Mouse (Mus musculus): ENCODE results near the gene 1700009N14Rik.

Gene 1700009N14Rik

DNA sequence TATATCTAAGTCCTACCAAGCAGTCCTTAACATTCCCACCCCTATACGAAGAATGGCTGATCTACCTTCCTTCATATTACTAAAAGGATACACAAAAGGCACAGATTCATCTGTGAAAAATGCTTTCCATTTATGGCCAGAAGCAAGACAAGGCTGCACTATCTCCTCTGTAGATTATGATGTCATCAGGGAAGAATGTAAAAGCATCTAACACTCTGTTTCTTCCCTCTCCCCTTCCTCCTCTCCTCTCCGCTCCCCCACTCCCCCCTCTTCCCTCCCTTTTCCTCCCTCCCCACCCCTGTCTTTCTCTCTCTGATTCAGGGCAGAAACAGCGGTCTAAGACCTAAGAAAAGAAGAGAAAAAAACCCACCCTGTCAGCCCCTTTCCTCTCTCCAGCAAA, at the start of gene 1700009N14Rik:
TSS of gene 1700009N14Rik (plus strand) at position 227 of the 400 bp plus-strand sequence.
- no peak for DNase-seq

DNA sequence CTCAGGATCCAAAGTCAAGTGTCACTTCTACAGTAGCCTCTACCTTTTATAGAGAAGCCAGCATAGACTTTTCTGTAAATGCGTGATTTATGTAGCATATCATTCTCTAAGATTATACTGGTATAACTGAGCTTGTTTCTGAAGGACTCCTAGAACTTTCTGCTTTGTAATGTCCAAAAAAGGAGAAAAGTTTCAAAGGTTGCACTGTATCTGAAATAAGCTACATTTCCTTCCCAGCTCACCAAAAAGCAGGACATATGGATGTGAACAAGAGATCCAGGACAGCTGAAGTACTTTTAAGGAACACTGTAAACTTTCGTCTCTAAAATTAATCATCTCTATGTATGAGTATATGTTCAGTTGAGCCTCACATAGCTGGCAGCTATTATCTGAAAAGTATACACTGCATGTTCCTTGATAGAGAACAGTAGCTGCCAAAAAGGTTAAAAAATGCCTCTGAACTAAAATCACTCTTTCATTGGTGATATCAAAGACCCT, 12.2 kb upstream of the 1700009N14Rik start:
- no peak for DNase-seq

DNA sequence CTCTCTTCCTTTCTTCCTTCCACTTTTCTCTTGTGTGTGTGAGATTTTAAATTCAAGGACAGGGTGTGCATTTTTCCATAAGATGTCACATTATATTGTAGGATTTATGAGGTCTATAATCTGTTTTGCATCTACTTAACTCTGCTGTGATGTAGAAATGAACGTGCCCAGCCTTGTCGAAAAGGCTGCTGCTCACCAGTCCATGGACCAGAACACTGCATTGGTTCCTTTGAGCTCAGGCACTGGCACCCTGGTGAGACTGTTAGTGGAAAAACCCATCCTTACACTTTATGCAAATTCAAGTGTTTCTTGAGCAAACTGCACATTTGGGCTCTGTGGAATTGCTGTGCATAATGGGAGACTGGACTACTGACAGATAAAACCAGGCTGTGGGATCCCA, 24.2 kb downstream of the 1700009N14Rik start:
- no peak for DNase-seq

DNA sequence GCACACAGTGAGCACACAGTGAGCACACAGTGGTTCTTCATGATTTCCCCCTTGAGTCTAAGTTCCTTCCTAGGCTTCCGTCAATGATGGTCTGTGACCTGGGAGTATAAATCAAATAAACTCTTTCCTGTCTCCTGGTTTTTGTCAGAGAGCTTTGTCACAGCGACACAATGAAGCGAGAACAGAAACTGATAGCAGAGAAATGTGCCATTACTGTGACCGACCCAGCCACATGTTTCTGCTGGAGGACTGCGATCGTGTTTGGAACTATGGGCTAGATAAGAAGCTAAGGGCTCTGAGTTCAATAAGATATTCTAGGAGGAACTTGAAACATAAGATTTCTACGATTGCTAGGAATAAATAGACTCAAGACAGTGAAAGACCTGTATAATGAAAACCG, 36.3 kb downstream of the 1700009N14Rik start:
- DNase-seq = no peak

DNA sequence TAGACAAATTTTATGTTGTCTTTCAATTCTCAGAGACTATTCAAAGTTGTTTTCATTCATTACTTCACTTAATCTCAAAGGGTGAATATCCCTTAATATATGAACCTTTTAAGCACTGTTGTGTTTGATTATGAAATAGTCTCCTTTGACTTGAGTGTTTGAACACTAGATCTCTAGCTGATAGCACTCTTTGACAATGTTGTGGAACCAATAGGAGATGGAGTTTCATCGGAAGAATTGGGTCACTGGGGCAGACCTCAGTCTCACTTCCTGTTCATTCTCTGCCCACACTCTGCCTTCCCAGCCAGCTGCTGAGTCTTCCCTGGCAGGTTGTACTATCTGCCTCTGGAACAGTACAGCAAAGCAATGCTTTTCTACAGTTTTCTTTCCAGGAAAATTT, 43.5 kb downstream of the 1700009N14Rik start:
- no peak for DNase-seq

DNA sequence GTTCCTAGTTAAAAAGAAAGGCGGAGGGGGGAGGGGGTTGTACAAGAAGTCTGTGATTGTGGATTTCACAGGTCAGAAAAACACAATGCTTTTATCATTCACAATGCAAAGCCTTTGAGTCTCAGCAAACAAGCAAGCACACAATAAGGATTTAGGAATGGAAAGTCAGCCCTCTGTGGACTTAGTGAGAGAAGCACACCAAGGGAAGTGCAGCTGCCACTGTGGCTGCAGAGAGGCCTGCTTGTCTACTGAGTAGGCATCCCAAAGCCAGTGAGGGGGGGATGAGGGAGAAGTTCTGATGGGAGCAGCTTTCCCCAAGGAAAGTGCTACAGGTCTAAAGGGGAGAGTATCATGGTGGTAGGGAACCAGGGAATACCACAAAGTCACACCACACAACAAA, 45.8 kb downstream of the 1700009N14Rik start:
- no peak for DNase-seq
